Mouse (Mus musculus) liver, postnatal 0 days (tissue): ENCODE measurements around the gene Nfasc.

ENCODE experiments used
- CTCF ChIP-seq: sonication (generic); IDR thresholded peaks from 2 replicates; pipeline ENCODE4 v1.5.1; 2016; ENCODE audit warnings: antibody characterized with exemption, low read depth
- EP300 ChIP-seq: IDR thresholded peaks from 2 replicates; pipeline ENCODE4 v1.6.1; 2016; ENCODE audit warnings: antibody characterized with exemption, low read depth, mild to moderate bottlenecking

DNA sequence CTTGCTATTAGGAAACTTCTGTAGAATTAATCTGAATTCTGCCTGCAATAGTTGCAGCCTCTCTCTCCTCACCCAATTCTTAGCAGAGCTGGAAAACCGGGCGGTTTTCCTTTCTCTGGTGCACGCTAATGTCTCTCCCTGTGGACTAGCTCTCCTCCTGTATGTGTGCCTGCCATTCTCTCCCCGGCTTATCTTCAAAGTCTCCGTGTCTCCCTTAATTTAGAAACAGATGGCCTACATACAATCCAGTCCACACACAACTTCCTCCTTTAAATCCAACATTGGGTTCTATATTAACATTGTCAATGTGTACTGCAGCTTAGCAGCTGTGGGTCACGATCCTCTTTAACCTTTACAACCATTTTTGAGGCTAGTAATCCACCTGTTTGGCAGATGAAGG is 116.6 kb downstream of the Nfasc start:
- TF ChIP-seq EP300, result no peak
- no peak for TF ChIP-seq CTCF
